Mouse (Mus musculus): ENCODE measurements around the gene Kcnh6. TPM values are rescaled to one million over a fixed set of nuclear protein-coding genes. Genes with fewer than 3 reads are reported as not detected.
A peak's percentile ranks its signal among the peaks of the same experiment; 100 is the strongest.
"Not testable (repeated sequence)": the region's sequence is repeated elsewhere in the genome, so short reads cannot be mapped to it uniquely, and the experiment has no call there.

Kcnh6 gene
- total RNA-seq, 2 experiments from 2014 or later = 0.20 TPM; not detected in 1

- no peak for ATAC-seq (replicated peaks; ENCODE audit: poor library complexity)
Observed at GRCm38 (mm10) chr11:106013556-106014225, 5.8 kb downstream of the Kcnh6 start.

- ATAC-seq (replicated peaks; ENCODE audit: poor library complexity) = no peak
Observed at GRCm38 (mm10) chr11:106016440-106016839, 8.5 kb downstream of the Kcnh6 start.

GRCm38 (mm10) chr11:106020051-106020763 is 12.3 kb downstream of the Kcnh6 start:
- ATAC-seq (replicated peaks; ENCODE audit: poor library complexity) = peak; percentile 40

GRCm38 (mm10) chr11:106025774-106026173 is 17.9 kb downstream of the Kcnh6 start:
- 0 out of 2 replicates have a peak, but pooled peaks have one; percentile 32 for ATAC-seq (replicated peaks; ENCODE audit: poor library complexity)

- peak; percentile 96 for ATAC-seq (replicated peaks; ENCODE audit: poor library complexity)
Observed at GRCm38 (mm10) chr11:106026465-106027151, 18.7 kb downstream of the Kcnh6 start.

GRCm38 (mm10) chr11:106027607-106028006 is 19.7 kb downstream of the Kcnh6 start:
- ATAC-seq (replicated peaks; ENCODE audit: poor library complexity) = no peak

GRCm38 (mm10) chr11:106032074-106032473 is 24.1 kb downstream of the Kcnh6 start:
- ATAC-seq (replicated peaks; ENCODE audit: poor library complexity) = not testable (repeated sequence)

GRCm38 (mm10) chr11:106033491-106033919 is 25.6 kb downstream of the Kcnh6 start:
- peak; percentile 36 for ATAC-seq (replicated peaks; ENCODE audit: poor library complexity)

- no peak for ATAC-seq (replicated peaks; ENCODE audit: poor library complexity)
Observed at GRCm38 (mm10) chr11:106034986-106035385, 27.1 kb downstream of the Kcnh6 start.

GRCm38 (mm10) chr11:106036548-106037417 is 28.9 kb downstream of the Kcnh6 start, which contains the start of gene Dcaf7:
Gene Dcaf7, plus strand, starts transcription at chr11:106036872.
- ATAC-seq (replicated peaks; ENCODE audit: poor library complexity) = peak; percentile 91

GRCm38 (mm10) chr11:106037418-106037751 is 29.5 kb downstream of the Kcnh6 start:
- ATAC-seq (replicated peaks; ENCODE audit: poor library complexity) = peak; percentile 45

GRCm38 (mm10) chr11:106044349-106044748 is 36.4 kb downstream of the Kcnh6 start:
- no peak for ATAC-seq (replicated peaks; ENCODE audit: poor library complexity)

GRCm38 (mm10) chr11:106045256-106045655 is 37.3 kb downstream of the Kcnh6 start:
- no peak for ATAC-seq (replicated peaks; ENCODE audit: poor library complexity)

GRCm38 (mm10) chr11:106045780-106046179 is 37.9 kb downstream of the Kcnh6 start:
- ATAC-seq (replicated peaks; ENCODE audit: poor library complexity) = no peak

- ATAC-seq (replicated peaks; ENCODE audit: poor library complexity) = no peak
Observed at GRCm38 (mm10) chr11:106046584-106046983, 38.7 kb downstream of the Kcnh6 start.

- ATAC-seq (replicated peaks; ENCODE audit: poor library complexity) = no peak
Observed at GRCm38 (mm10) chr11:106053921-106054320, 46.0 kb downstream of the Kcnh6 start.

- no peak for ATAC-seq (replicated peaks; ENCODE audit: poor library complexity)
Observed at GRCm38 (mm10) chr11:106054600-106054999, 46.7 kb downstream of the Kcnh6 start.

- ATAC-seq (replicated peaks; ENCODE audit: poor library complexity) = no peak
Observed at GRCm38 (mm10) chr11:106055341-106055740, 47.4 kb downstream of the Kcnh6 start.

- peak; percentile 94 for ATAC-seq (replicated peaks; ENCODE audit: poor library complexity)
Observed at GRCm38 (mm10) chr11:106056819-106057491, 49.0 kb downstream of the Kcnh6 start.

- ATAC-seq (replicated peaks; ENCODE audit: poor library complexity) = no peak
Observed at GRCm38 (mm10) chr11:106058020-106058419, 50.1 kb downstream of the Kcnh6 start.
